Mouse (Mus musculus) thymus, postnatal 4 days (tissue): ENCODE measurements around the gene Stambp.
"Not testable (repeated sequence)": the region's sequence is repeated elsewhere in the genome, so short reads cannot be mapped to it uniquely, and the experiment has no call there.

Source experiments
- DNase-seq: peaks from one replicate; pipeline ENCODE4 v3.0.0; 2021

The Stambp gene

DNA sequence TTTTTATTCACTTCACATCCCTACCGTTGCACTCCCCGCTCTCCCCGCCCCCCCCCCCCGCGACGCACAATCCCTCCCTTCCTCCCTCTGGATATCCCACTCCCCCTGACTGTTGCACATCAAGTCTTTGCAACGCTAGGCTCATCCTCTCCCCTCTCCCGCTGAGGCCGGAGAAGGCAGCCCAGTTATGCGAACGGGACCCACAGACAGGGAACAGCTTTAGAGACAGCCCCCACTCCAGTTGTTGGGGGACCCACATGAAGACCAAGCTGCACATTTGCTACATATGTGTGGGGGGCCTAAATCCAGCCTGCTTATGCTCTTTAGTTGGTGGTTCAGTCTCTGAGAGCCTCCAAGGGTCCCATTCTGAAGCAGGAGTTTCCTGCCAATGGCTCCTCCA is at the start of gene Stambp:
Stambp (minus strand) TSS at position 59 of the 400 bp plus-strand sequence.
- DNase-seq: peak; percentile 42

- no peak for DNase-seq
Measured at GRCm38 (mm10) chr6:83619955-83620354, 47.4 kb upstream of the Stambp start.

GRCm38 (mm10) chr6:83617581-83618335 is 45.2 kb upstream of the Stambp start:
- DNase-seq: no peak

GRCm38 (mm10) chr6:83616512-83616911 is 44.0 kb upstream of the Stambp start:
- peak; percentile 60 for DNase-seq

DNA sequence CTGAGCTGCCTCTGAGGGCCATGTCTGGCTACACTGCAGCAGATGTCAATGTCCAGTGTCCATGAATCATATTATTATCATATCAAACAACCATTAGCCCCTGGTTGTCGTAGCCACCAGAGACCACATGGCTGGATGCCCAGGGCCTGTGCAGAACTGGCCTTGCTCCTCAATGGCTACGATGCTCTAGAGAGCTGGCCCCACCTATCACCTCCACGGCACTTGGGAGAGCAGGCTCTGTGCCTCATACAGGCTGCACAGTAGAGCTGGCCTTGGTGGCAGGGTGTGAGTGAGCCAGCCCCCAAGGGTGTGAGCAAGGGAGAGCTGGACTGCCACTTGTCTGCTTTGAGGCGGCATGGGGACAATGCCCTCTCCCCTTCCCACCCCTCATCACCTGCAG is 41.9 kb upstream of the Stambp start:
- no peak for DNase-seq

GRCm38 (mm10) chr6:83612976-83613375 is 40.4 kb upstream of the Stambp start:
- DNase-seq: no peak

DNA sequence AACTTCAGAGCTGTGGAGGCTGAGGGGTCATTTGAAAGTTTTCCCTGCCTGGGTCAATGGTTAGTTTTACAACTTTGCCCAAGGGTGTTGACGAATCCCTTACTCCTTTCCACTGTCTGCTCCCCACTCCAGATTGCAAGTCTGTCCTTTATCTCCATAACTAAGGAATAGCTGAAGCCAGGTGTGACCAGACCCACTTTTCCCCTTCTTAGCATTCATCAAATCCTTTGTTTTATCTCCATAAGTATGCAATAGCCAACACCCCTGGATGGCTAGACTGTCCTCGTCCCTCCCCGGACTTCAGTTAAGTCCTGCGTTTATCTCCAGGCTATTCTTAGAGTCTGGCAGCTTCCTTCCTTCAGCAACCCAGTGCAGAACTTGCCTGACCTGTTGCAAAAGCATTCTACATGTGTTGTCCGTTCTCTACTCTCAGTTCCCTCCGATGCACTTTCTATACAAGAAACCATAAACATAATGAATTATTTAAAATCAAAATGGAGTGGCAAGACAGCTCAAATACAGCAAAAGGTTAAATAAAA is 27.2 kb upstream of the Stambp start:
- DNase-seq: no peak

DNA sequence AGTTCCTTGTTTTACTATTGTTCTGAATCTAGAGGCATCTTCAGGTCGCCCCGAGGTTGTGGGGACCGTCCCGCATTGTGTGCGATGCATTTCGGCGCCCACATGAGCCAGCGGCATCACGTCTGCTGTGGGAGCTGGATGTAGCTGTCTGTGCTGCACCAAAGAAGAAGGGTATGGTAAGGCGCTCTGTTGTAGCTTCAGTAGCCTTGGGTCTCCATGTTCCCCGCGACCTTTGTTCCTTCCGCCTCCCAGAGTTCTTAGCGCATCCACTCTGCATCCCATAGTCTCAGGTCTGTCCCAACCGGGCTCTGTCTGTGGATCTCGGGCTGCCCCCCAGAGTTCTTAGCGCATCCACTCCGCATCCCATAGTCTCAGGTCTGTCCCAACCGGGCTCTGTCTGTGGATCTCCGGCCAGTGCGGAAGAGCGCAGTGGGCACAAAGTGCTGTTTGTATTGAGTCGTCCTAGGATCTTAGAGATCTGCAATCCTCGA is 26.6 kb upstream of the Stambp start:
- DNase-seq: peak; percentile 29

DNA sequence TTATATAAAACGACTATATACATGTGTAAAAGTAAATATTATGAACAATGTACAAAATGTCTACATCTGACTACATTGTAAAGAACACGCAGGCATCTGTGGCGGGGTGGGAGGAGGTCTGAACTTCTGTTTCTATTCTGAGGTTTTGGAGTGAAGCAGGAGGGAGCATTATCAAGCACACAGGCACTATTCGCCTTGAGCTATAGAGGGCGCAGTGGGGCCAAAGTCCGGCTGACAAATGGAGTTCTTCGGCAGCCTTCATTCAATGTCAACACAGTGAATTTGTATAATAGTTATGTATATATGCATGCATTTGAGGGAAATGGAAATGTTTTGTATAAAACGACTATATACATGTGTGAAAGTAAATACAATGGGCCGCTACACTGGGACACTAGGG is 26.1 kb upstream of the Stambp start:
- peak; percentile 83 for DNase-seq

GRCm38 (mm10) chr6:83597988-83598387 is 25.5 kb upstream of the Stambp start:
- no peak for DNase-seq

DNA sequence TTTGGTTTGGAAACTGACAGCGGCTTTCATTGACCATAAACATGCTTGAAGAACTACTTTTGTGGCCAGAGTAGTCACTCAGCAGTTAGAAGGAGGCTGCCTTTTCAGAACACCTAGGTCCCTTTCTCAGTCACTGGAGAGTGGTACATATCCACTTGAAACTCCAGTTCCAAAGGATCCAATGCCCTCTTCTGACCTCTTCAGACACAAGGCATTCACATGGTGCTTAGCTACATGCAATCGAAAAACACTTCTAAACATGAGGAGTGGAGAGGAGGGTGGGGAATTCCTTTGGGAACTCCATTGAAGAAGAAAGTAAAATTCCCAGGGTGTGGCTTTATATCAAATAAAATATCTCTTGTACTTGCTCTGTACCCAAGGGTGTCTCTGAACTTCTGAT is 22.5 kb upstream of the Stambp start:
- no peak for DNase-seq

DNA sequence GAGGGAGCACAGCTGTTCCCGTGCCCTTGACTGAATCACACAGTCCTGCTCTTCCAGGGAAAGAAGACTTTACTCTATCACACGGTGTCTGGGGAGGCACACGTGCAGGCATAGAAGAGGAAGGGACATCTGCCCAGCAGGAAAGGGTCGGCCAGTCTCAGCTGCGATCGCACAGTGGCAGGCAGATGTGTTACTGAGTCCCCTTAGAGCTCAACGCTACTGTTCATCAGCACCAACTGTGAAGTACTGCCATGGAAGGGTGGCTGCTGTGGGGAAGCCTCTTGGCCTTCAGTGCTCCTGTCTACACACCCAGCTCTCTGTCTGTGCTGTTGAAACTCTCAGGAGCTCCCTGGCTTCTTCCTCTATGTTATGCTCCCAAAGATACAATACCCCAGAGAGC is 21.4 kb upstream of the Stambp start:
- no peak for DNase-seq

DNA sequence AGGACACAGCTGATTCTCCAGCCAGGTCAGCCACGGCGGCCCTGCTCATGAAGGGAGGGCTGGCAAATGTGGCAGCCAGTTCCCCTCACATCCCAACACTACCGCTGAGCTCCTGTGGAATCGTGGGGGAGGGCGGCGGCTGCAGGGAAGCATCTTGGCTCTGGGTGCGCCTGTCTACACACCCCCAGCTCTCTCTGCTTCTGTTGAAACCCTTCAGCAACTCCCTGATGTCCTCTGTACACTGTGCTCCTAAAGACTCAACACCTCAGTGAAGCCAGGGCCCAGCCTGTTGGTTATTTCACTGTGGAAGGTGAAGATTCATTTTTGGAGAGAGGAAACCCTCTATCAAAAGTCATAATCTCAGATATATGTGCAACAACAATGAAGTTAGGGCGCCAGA is 19.5 kb upstream of the Stambp start:
- DNase-seq: no peak

- DNase-seq: no peak
Measured at GRCm38 (mm10) chr6:83590301-83590700, 17.8 kb upstream of the Stambp start.

- not testable (repeated sequence) for DNase-seq
Measured at GRCm38 (mm10) chr6:83587191-83587590, 14.7 kb upstream of the Stambp start.

DNA sequence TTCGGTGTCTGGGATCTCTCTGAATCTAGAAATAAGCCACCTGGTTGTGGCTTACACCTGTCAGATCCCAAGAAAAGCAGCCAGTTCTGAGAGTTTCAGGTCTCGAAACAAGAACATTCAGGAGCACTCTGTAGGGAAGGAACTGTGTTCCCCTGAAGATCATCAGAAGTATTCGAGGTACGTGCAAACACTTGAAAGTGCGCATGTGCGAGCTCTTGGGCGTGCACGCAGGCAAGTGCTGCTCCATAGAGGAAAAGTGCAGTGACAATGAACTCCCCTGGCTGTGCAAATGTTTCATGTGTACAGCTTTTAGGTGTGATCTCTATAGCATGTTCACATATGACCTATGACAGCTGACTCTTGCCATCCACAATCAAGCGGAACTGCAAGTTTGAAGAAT is 12.8 kb upstream of the Stambp start:
- DNase-seq: not testable (repeated sequence)

GRCm38 (mm10) chr6:83583591-83583990 is 11.1 kb upstream of the Stambp start:
- DNase-seq: no peak

DNA sequence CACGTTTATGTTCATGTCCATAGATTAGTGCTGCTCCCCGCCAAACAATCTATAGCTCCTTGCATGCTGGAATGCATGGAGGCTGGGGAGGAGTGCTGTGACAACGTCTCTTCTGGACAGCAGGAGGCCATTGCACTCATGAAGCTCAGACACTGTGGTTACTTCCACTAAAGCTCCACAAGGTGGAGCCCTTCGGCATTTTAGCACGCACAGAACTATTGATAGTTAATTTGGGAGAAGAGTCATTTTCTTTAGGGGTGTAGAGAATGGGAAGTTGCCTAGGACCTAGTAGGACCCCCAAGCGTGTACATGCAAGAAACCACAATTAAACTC is 10.4 kb upstream of the Stambp start:
- DNase-seq: peak; percentile 56

DNA sequence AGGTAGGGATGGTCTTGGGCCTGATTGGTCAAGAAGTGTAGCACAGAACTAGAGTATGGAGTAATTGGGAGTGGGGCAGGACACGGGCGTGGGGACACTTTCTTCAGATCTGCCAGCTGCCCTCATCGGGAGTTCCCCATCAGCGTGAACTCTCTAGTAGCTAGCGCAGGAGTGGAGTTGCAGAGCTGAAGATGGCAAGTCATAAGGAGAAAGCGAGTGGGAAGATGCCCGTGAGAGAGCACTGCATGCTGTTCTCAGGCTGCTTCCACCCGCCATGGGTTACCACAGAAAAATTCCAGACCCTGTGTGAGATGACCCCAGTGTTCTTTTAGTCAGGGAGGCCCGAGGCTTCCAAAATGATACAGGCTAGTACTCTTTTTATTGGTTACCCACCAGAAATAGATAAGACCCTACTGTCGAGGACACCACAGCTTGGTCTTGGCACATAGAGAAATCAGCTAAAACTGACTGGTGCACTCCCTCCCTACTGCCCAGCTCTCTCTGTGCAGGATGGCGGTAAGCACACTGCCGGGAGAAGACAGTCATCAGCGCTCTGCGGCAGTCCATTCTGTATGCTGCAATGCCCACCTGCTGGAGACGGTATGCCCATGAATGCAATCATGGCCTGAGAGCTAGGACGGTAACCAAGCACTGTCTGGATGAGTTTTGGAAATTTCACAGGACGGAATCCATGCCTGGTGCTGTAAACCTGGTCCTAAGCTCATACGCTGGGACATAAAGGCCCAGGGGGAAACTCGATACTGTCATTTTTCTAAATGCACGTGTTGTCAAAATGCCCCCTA is 9.8 kb upstream of the Stambp start:
- DNase-seq: no peak

- DNase-seq: no peak
Measured at GRCm38 (mm10) chr6:83577534-83577933, 5.0 kb upstream of the Stambp start.

DNA sequence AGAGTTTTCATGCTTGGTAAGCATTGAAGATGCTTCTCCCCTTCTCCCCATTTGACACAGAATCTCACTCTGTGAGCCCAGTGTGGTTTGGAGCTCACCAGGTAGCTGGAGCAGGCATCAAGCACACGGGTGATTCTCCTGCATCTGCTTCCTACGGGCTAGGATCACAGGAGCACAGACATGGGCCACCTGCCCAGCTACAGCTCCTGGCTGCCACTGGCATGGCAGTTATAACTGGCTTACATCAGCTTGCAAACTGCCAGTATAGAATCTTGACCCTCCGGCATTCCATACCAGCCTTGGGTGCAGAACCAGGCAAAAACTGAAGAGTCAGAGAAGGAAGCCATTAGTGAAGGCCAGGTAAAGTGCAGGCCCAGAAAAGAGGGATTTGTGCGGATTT is 3.1 kb upstream of the Stambp start:
- no peak for DNase-seq

DNA sequence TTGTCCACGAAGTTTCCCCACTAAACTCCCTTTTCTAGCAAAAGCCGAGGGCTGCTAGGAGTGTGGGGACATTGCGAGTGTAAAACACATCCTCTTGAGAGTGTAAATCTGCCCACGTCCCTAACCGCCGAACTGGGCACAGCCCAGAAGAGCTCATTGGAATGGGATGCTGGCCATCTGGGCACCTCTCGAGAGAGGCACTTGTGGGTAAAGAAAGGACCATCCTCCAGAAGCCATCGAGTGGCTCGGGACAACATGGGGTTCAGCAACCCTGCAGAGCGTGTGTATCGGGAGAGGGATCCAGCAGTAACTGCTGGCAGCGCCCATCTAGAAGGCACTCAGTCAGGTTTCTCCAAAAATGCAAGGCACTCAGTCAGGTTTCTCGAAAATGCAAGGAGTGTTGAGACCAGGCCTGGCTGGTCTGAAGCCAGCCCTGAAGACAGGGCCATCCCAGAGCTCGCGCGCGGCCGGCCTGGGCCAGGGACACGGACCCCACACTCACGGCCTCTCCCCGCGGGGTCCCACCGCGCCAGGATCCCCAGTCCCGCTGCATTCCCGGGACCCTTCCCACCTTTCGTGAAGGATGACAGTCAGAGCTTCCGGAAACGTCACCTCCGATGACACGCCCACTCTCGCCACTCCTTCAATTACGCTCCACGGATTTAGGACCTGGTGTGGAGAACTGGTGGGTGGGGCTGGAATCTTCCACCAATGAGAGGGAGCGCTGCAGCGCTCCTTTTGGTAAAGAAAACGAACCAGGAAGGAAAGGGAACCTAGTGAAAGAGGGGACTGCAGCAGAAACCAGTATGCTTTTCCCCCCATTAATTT is 475 bp downstream of the Stambp start:
- peak; percentile 87 for DNase-seq
